Mouse (Mus musculus) urinary bladder, postnatal 4 days (tissue): Measurements from ENCODE around the gene Dixdc1.

ENCODE experiments used
- DNase-seq, 2 experiments: peaks; one replicate each; pipeline ENCODE4 v3.0.0; 2021 to 2022; ENCODE audit warnings: low spot score in 2 of 2

The Dixdc1 gene

DNA sequence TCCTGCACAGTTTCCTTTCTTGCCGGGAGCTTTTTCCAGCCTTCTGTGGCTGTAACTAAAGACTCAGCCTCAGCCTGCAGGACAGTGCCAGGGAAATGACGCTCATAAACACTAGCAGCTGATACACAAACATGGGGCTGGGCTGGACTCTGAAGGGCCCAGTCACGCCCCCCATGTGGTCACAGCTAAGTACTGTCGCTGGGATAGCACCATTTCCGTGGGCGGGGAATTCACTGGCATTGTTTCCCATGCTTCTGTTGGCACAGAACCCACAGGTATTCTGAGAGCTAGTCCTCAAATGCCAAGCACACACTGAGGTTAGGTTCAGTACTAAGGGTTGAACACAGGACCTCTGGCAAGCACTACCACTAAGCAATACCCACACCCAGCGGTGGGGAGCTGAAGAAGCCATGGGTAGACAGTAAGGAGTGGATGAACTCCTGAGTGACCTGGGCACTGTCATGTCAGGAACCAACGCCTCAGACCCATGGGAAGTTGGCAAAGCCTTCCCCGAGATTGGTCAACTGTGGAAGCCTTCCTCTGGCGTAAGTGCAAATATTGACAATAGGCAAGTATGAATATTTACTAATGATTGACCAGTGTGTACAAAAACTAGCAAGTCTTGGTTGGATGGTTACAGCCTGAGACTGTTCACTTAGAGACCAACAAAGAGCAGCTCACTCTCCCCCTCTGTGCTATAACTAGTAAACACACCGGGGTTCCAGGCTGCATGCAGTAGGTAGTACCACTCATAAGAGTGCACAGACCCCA is 38.2 kb downstream of the Dixdc1 start:
- no peak for DNase-seq

GRCm38 (mm10) chr9:50698418-50699409 is 40.6 kb downstream of the Dixdc1 start:
- DNase-seq = no peak

DNA sequence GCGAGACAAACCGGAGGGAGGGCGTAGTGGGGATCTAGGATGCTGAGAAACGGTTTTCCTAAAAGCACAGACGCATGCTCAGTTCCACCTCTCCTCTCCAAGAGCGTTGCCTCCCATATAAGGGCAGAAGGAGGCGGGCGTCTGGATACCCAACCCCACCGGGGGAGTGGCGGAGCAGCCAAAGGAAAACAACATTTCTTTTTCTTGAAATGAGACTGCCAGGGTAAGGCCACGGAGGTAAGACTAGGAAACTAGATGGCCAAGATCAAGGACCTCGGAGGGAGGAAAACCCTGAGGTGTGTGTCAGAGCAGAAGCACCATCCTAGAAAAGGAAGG is 41.6 kb downstream of the Dixdc1 start:
- DNase-seq = peak; percentile 68 to 74

GRCm38 (mm10) chr9:50696851-50697705 is 42.2 kb downstream of the Dixdc1 start:
- no peak for DNase-seq

GRCm38 (mm10) chr9:50695153-50695552 is 44.2 kb downstream of the Dixdc1 start:
- DNase-seq = no peak

DNA sequence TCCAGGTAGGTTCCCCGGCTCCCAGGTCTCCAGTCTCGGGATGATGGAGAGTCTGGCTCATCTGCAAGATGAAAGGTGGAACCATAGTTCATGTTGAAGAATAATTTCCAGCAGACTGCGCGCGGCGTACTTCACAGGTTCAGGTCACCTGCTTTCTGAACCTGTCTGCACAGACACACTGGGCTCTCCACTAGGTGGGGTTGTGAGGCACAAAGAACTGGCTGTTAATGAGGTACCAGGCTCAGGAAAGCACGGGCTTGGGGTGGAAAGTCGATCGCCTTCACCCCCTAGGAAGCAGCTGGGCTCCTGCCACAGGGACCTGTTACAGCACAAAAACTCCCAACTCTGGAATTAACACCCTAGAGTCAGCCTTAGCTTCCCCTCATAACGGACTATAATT is 45.7 kb downstream of the Dixdc1 start:
- DNase-seq = peak in 1 of 2 experiments; percentile 64

DNA sequence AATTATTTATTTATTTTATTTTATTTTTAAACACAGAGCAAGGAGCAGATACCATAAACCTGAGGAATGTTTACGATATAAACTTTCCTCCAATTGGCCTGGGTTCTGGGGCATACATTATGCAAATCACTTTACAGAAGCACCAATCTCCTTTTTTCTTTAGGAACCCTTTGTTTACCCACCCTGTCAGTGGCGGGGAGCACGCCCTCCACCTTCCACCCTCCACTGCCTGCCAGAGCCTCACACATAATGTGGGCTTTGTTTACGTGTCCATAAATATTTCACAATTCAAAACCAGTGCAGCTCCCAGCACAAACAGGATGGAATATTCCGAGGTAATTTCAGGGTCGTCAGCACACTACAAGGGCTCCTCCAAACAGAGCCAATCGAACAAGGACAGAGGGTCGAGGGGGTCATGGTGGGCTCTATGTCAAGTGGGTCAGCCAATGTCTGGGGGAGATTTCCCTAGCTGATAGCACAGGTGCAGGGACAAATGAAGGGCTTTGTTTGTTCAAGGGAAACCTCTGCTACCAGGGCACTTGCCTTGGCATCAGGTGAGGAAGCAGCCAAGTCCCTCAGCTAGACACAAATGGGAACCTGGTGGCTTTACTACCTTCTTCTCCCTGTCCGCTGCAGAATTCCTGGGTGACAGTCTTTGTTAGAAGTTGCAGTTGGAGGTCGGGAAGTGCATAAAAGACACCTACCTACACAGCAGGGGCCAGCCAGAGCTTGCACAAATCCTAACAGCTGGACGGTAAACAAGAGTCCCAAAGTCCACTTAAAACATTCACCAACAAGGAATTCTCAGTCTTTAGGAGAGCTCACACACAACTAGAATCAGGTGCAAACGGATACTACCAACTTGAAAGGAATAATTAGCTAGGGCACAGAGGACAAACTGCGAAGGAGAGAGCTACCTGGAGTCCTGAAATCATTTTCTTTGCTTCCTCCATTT is 46.4 kb downstream of the Dixdc1 start:
- DNase-seq = no peak

- no peak for DNase-seq
These were observed 52.3 kb downstream of the Dixdc1 start for GRCm38 (mm10) chr9:50686866-50687652.

- no peak for DNase-seq
These were observed 57.6 kb downstream of the Dixdc1 start for GRCm38 (mm10) chr9:50681727-50682126.

DNA sequence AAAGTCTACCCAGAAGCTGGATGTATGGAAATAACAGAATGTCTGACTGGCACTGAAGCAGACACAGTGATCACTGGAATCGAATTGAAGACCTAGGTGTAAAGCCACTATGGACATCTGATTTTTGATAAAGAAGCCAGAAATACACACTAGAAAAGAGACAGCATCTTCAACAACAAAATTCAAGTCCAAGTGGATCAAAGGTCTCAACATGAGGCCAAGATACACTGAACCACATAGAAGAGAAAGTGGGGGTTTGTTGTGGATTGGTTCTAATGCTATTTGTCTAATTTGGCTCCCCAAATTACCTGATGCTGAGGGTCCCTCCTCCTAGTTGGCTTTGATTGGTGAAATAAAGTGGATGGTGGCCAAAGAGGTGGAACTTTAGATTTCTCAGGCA is 59.9 kb downstream of the Dixdc1 start:
- DNase-seq = no peak

DNA sequence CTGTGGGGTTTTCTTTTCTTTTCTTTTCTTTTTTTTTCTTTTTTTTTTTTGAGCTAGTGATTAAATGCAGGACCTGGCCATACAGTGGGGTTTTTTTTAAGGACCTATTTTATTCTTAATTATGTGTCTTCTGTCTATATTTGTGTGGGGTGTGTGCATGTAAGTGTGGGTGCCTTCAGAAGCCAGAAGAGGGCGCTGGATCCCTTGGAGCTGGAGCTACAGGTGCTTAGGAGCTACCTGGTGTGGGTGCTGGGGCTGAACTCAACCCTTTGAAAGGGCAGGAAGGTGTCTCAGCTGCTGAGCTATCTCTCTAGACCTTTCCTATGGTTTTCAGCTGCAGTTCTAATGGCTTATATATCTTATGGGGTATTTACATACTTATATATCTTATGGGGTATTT is 64.5 kb downstream of the Dixdc1 start:
- no peak for DNase-seq

DNA sequence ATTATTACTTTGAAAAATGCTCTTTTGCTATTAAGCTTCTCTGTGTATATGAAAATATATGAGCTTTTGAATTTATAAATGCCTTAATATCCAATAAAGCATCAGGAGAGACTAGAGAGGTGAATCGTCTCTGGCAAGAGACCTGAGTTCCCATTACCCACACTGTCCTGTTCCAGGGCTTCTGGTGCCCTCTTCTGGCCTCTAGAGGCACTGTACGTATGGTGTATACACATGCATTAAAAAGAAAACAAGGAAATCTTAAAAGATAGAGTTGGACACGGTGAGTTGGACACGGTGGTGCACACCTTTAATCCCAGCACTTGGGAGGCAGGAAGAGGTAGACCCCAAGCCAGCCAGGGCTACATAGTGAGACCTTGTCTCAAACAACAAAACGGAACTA is 68.6 kb downstream of the Dixdc1 start:
- no peak for DNase-seq

DNA sequence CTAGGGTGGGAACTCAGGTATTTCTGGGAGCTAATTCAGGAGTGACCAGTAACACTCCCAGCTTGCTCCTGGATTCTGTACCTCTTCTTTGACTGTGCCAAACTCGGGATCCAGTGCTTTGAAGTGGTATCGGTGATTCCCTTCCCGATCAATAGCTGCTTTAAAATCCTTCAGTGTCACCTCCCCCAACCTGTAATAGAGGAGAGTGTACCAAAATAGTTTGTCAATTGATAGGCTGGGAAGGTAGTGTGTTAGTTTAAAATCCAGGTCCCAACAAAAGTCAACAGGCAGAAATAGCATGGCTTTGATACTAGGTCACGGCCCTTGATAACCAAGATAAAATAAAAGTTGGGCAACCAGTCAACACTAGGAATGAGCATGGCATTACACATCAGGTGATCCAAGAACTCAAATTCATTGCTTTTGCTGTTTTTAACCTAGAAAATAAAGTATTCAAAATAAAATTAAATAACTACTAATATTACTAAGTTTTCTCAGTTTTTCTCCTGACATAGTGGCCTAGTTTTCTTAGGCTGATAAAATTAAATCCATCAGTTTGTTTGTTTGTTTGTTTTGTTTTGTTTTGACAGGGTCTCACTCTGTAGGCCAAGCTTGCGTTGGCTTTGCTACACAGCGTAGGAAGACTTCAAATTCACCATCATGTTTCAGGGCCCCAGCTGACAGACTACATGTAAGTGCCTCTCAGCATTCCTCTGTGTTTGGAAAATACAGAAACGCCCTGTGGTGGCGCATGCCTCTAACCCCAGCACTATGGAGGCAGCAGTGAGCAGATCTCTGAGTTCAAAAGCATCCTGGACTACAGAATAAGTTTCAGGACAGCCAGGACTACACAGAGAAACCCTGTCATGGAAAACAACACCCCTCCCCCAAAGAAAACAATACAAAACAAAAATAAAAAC is 71.5 kb downstream of the Dixdc1 start:
- no peak for DNase-seq

DNA sequence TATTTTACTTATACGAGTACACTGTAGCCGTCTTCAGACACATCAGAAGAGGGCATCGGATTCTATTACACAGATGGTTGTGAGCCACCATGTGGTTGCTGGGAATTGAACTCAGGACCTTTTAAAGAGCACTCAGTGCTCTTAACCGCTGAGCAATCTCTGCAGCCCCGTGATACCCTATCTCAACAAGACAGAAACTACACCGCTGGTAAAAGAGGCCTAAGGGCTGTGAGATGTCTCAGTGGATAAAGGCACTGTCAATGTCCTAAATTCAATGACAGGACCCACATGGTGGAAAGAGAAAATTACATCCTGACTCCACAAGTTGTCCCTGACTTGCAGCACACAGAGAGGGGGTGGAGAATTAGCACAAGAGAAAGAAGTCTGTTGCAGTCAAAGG is 72.9 kb downstream of the Dixdc1 start:
- no peak for DNase-seq

DNA sequence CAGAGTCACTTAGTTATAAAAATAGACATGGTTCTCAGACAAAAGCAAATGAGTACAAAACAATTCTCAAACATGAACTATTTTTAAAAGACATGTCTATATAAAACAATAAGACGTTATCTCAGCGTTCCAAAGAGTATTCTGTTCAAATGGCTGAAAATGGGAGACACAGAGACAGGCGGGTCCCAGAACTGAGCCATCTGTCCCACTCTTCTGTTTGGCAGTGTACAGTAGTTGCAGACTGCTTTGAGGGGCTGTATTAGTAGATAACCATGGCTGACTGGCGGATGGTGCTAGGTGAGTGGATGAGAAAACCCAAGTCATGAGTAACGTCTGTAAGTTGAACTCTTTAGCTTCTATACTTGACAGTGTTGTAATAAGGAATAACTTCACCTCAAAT is 74.5 kb downstream of the Dixdc1 start:
- DNase-seq = no peak

DNA sequence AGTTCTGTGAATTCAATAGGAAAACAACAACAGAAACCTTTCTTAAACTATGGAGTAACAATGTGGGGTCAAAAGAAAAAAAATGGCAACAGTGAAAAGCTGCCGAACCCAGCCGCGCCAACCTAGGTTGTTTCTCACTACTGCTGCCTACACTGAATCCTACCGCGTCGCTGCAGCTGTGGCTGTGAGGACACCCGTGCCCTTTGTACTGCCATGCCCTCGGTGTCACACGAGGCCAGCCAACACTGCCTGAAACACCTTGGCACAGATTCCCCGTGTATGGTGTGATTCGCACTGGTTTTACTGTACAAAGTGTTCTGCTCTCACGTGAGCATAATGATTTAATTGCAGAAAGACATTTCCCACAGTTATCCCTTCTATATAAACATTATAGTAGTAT is 78.9 kb downstream of the Dixdc1 start:
- no peak for DNase-seq

- peak; percentile 81 to 82 for DNase-seq
These were observed 79.7 kb downstream of the Dixdc1 start, which contains the start of gene Dlat for GRCm38 (mm10) chr9:50659392-50660217. Dlat (minus strand) TSS chr9:50659780.

GRCm38 (mm10) chr9:50658941-50659388 is 80.4 kb downstream of the Dixdc1 start:
- peak in 1 of 2 experiments; percentile 20 for DNase-seq
